Mouse (Mus musculus) embryonic fibroblast, embryonic 13.5 days (primary cell): ENCODE measurements around the gene Smarca2.

Source experiments
- CTCF ChIP-seq: IDR thresholded peaks from 2 replicates; pipeline ENCODE4 v1.5.1; 2011; ENCODE audit warnings: mild to moderate bottlenecking, control low read depth, low read length, moderate library complexity, borderline replicate concordance; ENCODE audit not compliant: insufficient read depth
- POLR2A ChIP-seq: IDR thresholded peaks from 2 replicates; pipeline ENCODE4 v1.6.1; 2011; ENCODE audit warnings: low read depth, mild to moderate bottlenecking, control low read depth, low read length, moderate library complexity

- TF ChIP-seq CTCF (no peak), POLR2A (no peak)
Observed at GRCm38 (mm10) chr19:26675917-26676316, 71.1 kb downstream of the Smarca2 start.
